Mouse (Mus musculus): ENCODE data around the gene Dnah7a. TPM values are rescaled to one million over a fixed set of nuclear protein-coding genes. Genes with fewer than 3 reads are reported as not detected.
"Not testable (repeated sequence)": the region's sequence is repeated elsewhere in the genome, so short reads cannot be mapped to it uniquely, and the experiment has no call there.

Dnah7a gene
- polyA plus RNA-seq, 1 experiment from 2014 or later = 13.1 TPM

DNA sequence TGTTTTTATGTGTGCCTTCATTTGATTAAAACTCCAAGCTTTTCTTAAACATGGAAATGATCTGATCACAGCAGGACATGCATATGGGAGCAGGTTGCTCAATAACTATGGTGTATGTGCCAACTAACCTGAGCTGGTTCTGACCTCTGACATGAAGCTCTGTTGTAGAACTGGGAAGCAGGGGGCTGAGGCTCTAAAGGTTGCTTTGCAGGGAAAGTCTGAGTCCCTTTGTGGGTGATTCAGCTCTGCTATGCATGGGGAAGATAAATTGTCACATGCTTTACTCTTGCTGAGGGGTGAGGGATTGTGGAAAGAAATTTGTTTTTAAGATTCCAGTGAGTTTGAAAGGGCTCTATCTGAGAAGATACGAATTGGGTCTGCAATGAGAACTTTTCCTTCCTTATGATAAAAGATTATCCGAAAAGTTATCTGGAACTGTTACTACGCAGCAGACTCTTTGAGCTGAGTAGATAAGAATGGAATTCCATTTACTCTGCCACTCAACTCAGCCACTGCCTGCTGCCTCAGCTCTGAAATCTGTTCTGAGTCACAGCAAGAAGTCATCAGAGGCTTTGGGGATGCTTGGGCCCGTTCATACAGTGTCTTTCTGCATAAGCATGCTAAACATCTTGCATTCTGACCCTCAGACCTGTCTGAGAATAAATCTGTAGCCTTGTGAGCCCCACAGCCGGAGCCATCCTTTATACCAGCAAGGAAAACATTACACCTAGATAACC, 22.1 kb upstream of the Dnah7a start:
- Histone ChIP-seq H3K4me2 (no peak overlapping the region), H3K27me3 (no peaks in the 10 kb centered on the region), H3K27ac (replicated peaks) (no peak overlapping the region), H3K9me3 (no peaks in the 10 kb centered on the region), H3K4me3 (no peak overlapping the region), H3K4me1 (replicated peaks) (no peaks in the 10 kb centered on the region), H3K36me3 (no peaks in the 10 kb centered on the region), H3K9ac (no peak overlapping the region)
- ATAC-seq (ENCODE audit: low read depth) = no peak
- 82% methylated on average over 5 of the region's 5 CpGs for WGBS

- Histone ChIP-seq H3K9ac (no peak overlapping the region), H3K27ac (replicated peaks) (no peak overlapping the region), H3K4me1 (replicated peaks) (no peaks in the 10 kb centered on the region), H3K27me3 (no peaks in the 10 kb centered on the region), H3K36me3 (no peaks in the 10 kb centered on the region), H3K4me2 (no peak overlapping the region), H3K9me3 (no peaks in the 10 kb centered on the region), H3K4me3 (no peak overlapping the region)
- ATAC-seq (ENCODE audit: low read depth) = no peak
- WGBS = 92% methylated on average over 2 of the region's 2 CpGs
These were observed 20.3 kb upstream of the Dnah7a start for GRCm38 (mm10) chr1:53726883-53727282.

GRCm38 (mm10) chr1:53721353-53721752, 14.8 kb upstream of the Dnah7a start:
- no peak overlapping the region for H3K4me3 ChIP-seq
- H3K9me3 ChIP-seq = no peaks in the 10 kb centered on the region
- no peak overlapping the region for H3K27ac ChIP-seq (replicated peaks)
- no peak for ATAC-seq (ENCODE audit: low read depth)
- no peaks in the 10 kb centered on the region for H3K36me3 ChIP-seq
- H3K4me2 ChIP-seq = no peak overlapping the region
- H3K27me3 ChIP-seq = no peaks in the 10 kb centered on the region
- H3K4me1 ChIP-seq (replicated peaks) = no peaks in the 10 kb centered on the region
- no peak overlapping the region for H3K9ac ChIP-seq

DNA sequence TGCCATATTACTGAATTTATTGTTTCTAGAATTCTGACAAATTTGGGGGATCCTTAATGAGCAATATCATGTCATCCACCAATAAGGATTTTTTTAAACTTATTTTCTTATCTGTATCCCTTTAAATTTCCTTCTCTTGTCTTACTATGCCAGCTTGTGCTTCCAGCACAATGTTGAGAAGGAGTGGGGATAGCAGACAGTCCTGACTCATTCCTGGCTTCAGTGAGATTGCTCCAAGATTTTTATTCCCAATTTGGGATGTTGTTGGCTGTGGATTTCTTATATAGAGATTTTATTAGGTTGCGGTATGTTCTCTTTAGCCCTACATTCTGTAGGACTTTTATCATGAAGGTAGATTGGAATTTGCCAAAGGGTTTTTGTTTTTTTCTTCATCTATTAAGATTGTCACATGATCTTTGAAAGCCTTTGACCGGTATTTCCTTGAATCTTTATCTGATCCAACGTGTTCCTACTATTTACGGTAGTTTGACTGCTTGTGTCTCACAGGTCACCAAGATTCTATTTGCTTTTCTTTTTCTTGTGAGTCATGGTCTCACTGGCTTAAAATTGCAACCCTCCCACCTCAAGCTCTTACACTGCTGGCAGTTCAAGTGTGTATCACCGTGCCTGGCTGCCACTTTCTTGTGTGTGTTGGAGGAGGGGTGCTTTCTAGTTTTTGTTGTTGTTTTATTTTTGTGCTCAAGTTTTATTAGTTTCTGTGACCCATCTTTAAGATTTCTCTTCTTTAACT, 14.2 kb upstream of the Dnah7a start:
- WGBS = 85% methylated on average over 5 of the region's 5 CpGs
- no peaks in the 10 kb centered on the region for H3K4me1 ChIP-seq (replicated peaks)
- no peaks in the 10 kb centered on the region for H3K9me3 ChIP-seq
- H3K27ac ChIP-seq (replicated peaks) = no peak overlapping the region
- H3K27me3 ChIP-seq = no peaks in the 10 kb centered on the region
- H3K9ac ChIP-seq = no peak overlapping the region
- H3K4me2 ChIP-seq = no peak overlapping the region
- ATAC-seq (ENCODE audit: low read depth) = no peak
- no peak overlapping the region for H3K4me3 ChIP-seq
- H3K36me3 ChIP-seq = no peaks in the 10 kb centered on the region

- 85% methylated on average over 1 of the region's 1 CpGs for WGBS
These were observed 9.5 kb upstream of the Dnah7a start for GRCm38 (mm10) chr1:53715966-53716515.

DNA sequence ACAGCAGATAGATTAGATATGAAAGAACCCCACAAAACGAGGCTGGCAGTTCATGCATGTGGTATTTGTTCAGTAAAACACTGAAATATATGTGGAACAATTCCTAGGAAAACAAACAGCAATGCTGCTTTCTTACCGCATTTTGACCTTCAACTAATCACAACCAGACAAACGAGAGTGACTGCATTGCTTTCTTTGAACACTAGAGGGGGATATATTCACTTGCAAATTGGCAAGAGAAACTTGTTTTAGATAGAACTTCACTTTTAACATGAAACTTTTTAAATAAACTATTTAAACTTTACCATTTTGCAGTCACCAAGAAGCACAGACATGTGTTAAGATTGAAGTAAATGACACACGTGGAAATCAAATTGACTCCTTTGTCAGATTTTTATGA, 8.9 kb upstream of the Dnah7a start:
- Histone ChIP-seq H3K4me2 (no peak overlapping the region), H3K4me1 (replicated peaks) (no peaks in the 10 kb centered on the region), H3K27ac (replicated peaks) (no peak overlapping the region), H3K27me3 (no peaks in the 10 kb centered on the region), H3K4me3 (no peak overlapping the region), H3K9me3 (no peaks in the 10 kb centered on the region), H3K9ac (no peak overlapping the region), H3K36me3 (no peaks in the 10 kb centered on the region)
- ATAC-seq (ENCODE audit: low read depth) = no peak
- 2% methylated on average over 4 of the region's 4 CpGs for WGBS

More at GRCm38 (mm10) chr1:53715966-53716515, 9.5 kb upstream of the Dnah7a start:
- Histone ChIP-seq H3K9me3 (no peaks in the 10 kb centered on the region), H3K9ac (no peak overlapping the region), H3K4me3 (no peak overlapping the region), H3K4me2 (no peak overlapping the region), H3K36me3 (no peaks in the 10 kb centered on the region), H3K4me1 (replicated peaks) (no peaks in the 10 kb centered on the region), H3K27me3 (no peaks in the 10 kb centered on the region), H3K27ac (replicated peaks) (no peak overlapping the region)
- ATAC-seq (ENCODE audit: low read depth) = no peak

- ATAC-seq (ENCODE audit: low read depth) = peak; percentile 81
- H3K27me3 ChIP-seq; H3K4me1 ChIP-seq (replicated peaks); H3K36me3 ChIP-seq; H3K9me3 ChIP-seq; H3K9ac ChIP-seq; H3K4me3 ChIP-seq; H3K4me2 ChIP-seq: not testable (repeated sequence)
- WGBS = 45% methylated on average over 3 of the region's 3 CpGs
- H3K27ac ChIP-seq (replicated peaks) = peak overlapping the region; percentile 65
These were observed 6.8 kb upstream of the Dnah7a start for GRCm38 (mm10) chr1:53713383-53713782.

GRCm38 (mm10) chr1:53711069-53711468, 4.5 kb upstream of the Dnah7a start:
- H3K4me2 ChIP-seq = no peak overlapping the region
- 87% methylated on average over 9 of the region's 9 CpGs for WGBS

GRCm38 (mm10) chr1:53709602-53710001, 3.0 kb upstream of the Dnah7a start:
- peak overlapping the region; percentile 28 for H3K4me2 ChIP-seq
- not testable (repeated sequence) for H3K9ac ChIP-seq; H3K27me3 ChIP-seq; H3K36me3 ChIP-seq; H3K4me3 ChIP-seq; H3K9me3 ChIP-seq; H3K27ac ChIP-seq (replicated peaks)
- 49% methylated on average over 5 of the region's 5 CpGs for WGBS
- peaks cover 13% of the 10 kb centered on the region for H3K4me1 ChIP-seq (replicated peaks)
- ATAC-seq (ENCODE audit: low read depth) = peak; percentile 64; the same call in 1 of the 2 replicates

More at GRCm38 (mm10) chr1:53711069-53711468, 4.5 kb upstream of the Dnah7a start:
- no peak overlapping the region for H3K9ac ChIP-seq
- no peak overlapping the region for H3K27ac ChIP-seq (replicated peaks)
- peaks cover 11% of the 10 kb centered on the region for H3K4me1 ChIP-seq (replicated peaks)
- no peaks in the 10 kb centered on the region for H3K27me3 ChIP-seq
- no peaks in the 10 kb centered on the region for H3K36me3 ChIP-seq
- H3K9me3 ChIP-seq = no peaks in the 10 kb centered on the region
- H3K4me3 ChIP-seq = no peak overlapping the region
- no peak for ATAC-seq (ENCODE audit: low read depth)

- Histone ChIP-seq H3K4me1 (replicated peaks) (peaks cover 13% of the 10 kb centered on the region), H3K4me2 (no peak overlapping the region), H3K27ac (replicated peaks) (no peak overlapping the region), H3K4me3 (no peak overlapping the region), H3K9ac (no peak overlapping the region), H3K36me3 (no peaks in the 10 kb centered on the region), H3K9me3 (no peaks in the 10 kb centered on the region), H3K27me3 (no peaks in the 10 kb centered on the region)
- ATAC-seq (ENCODE audit: low read depth) = no peak
- WGBS = 87% methylated on average over 5 of the region's 5 CpGs
These were observed 2.4 kb downstream of the Dnah7a start for GRCm38 (mm10) chr1:53704164-53704563.

DNA sequence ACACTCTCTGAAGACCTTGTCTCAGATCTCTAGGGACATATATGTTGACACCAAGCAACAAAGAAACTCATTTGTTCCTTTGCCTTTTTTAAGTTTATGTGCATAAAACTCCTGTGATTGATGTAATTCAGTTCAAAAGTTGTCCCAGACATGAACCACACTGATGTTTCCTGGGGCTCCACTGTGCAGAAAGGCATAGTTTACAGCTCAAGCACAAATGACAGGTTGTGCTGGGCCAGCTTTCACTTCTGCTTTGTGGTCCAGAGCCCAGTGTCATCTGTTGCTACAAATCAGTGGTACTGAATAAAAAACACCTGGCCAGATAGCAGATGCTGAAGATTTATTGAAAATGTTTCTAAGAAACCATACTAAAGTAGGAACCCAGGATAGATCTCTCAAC, 42.3 kb downstream of the Dnah7a start:
- not testable (repeated sequence) for ATAC-seq (ENCODE audit: low read depth); H3K9ac ChIP-seq; H3K9me3 ChIP-seq; H3K27ac ChIP-seq (replicated peaks); H3K36me3 ChIP-seq; H3K4me3 ChIP-seq; H3K4me2 ChIP-seq; H3K4me1 ChIP-seq (replicated peaks); H3K27me3 ChIP-seq

GRCm38 (mm10) chr1:53639865-53640794, 66.5 kb downstream of the Dnah7a start:
- ATAC-seq (ENCODE audit: low read depth) = no peak
- Histone ChIP-seq H3K4me2 (no peak overlapping the region), H3K9me3 (no peaks in the 10 kb centered on the region), H3K27ac (replicated peaks) (no peak overlapping the region), H3K36me3 (no peaks in the 10 kb centered on the region), H3K9ac (no peak overlapping the region), H3K4me1 (replicated peaks) (no peaks in the 10 kb centered on the region), H3K27me3 (no peaks in the 10 kb centered on the region), H3K4me3 (no peak overlapping the region)
- WGBS = 84% methylated on average over 8 of the region's 8 CpGs
